Mouse (Mus musculus): ENCODE results near the gene Dusp18. TPM values are rescaled to one million over a fixed set of nuclear protein-coding genes. Genes with fewer than 3 reads are reported as not detected.

Gene Dusp18
- polyA plus RNA-seq, 1 experiment: 2.4 TPM

- H3K36me3 ChIP-seq (ENCODE audit: control insufficient read depth, insufficient read depth, low read length): no peaks in the 10 kb centered on the region
- WGBS: 78% methylated on average over 19 of the region's 19 CpGs
- H3K4me1 ChIP-seq (replicated peaks; ENCODE audit: control insufficient read depth, insufficient read depth, low read length): peaks cover 6% of the 10 kb centered on the region; the same call in 1 of the 2 replicates
- DNase-seq: no peak
- H3K27me3 ChIP-seq (ENCODE audit: control insufficient read depth, insufficient read depth, low read length): no peaks in the 10 kb centered on the region
- H3K4me3 ChIP-seq (ENCODE audit: control insufficient read depth, insufficient read depth, low read length): no peak overlapping the region
- H3K27ac ChIP-seq (ENCODE audit: control insufficient read depth, insufficient read depth, low read length): no peak overlapping the region
- TF ChIP-seq POLR2A (IDR thresholded peaks at IDR 0.05; ENCODE audit: control insufficient read depth, extremely low read depth, insufficient read depth, low read length, poor library complexity) (no peak), CTCF (IDR thresholded peaks at IDR 0.05; ENCODE audit: borderline replicate concordance, control insufficient read depth, extremely low read depth, insufficient read depth, low read length, poor library complexity) (no peak)
Observed at GRCm38 (mm10) chr11:3862661-3863453, 32.2 kb upstream of the Dusp18 start.

GRCm38 (mm10) chr11:3863454-3864112 lies 31.5 kb upstream of the Dusp18 start, which contains the start of gene Osbp2:
Gene Osbp2 (minus strand): TSS chr11:3863903.
- Histone ChIP-seq H3K4me1 (replicated peaks; ENCODE audit: control insufficient read depth, insufficient read depth, low read length) (peaks cover 6% of the 10 kb centered on the region; the same call in 1 of the 2 replicates), H3K27me3 (ENCODE audit: control insufficient read depth, insufficient read depth, low read length) (no peaks in the 10 kb centered on the region), H3K4me3 (ENCODE audit: control insufficient read depth, insufficient read depth, low read length) (peak within 1 kb of the TSS; percentile 45), H3K36me3 (ENCODE audit: control insufficient read depth, insufficient read depth, low read length) (no peaks in the 10 kb centered on the region), H3K27ac (ENCODE audit: control insufficient read depth, insufficient read depth, low read length) (no peak within 1 kb of the TSS)
- WGBS: 6% methylated on average over 51 of the region's 58 CpGs
- no peak for TF ChIP-seq CTCF (IDR thresholded peaks at IDR 0.05; ENCODE audit: borderline replicate concordance, control insufficient read depth, extremely low read depth, insufficient read depth, low read length, poor library complexity)
- TF ChIP-seq POLR2A (IDR thresholded peaks at IDR 0.05; ENCODE audit: control insufficient read depth, extremely low read depth, insufficient read depth, low read length, poor library complexity): no peak
- DNase-seq: peak; percentile 55

- WGBS: 25% methylated on average over 6 of the region's 6 CpGs
- no peak overlapping the region for H3K4me3 ChIP-seq (ENCODE audit: control insufficient read depth, insufficient read depth, low read length)
- TF ChIP-seq POLR2A (IDR thresholded peaks at IDR 0.05; ENCODE audit: control insufficient read depth, extremely low read depth, insufficient read depth, low read length, poor library complexity) (no peak), CTCF (IDR thresholded peaks at IDR 0.05; ENCODE audit: borderline replicate concordance, control insufficient read depth, extremely low read depth, insufficient read depth, low read length, poor library complexity) (no peak)
- no peaks in the 10 kb centered on the region for H3K36me3 ChIP-seq (ENCODE audit: control insufficient read depth, insufficient read depth, low read length)
- no peak overlapping the region for H3K27ac ChIP-seq (ENCODE audit: control insufficient read depth, insufficient read depth, low read length)
- H3K27me3 ChIP-seq (ENCODE audit: control insufficient read depth, insufficient read depth, low read length): no peaks in the 10 kb centered on the region
- peaks cover 6% of the 10 kb centered on the region; the same call in 1 of the 2 replicates for H3K4me1 ChIP-seq (replicated peaks; ENCODE audit: control insufficient read depth, insufficient read depth, low read length)
- DNase-seq: no peak
Observed at GRCm38 (mm10) chr11:3864343-3864742, 30.7 kb upstream of the Dusp18 start.

- H3K36me3 ChIP-seq (ENCODE audit: control insufficient read depth, insufficient read depth, low read length): no peaks in the 10 kb centered on the region
- WGBS: 86% methylated on average over 6 of the region's 6 CpGs
- H3K4me3 ChIP-seq (ENCODE audit: control insufficient read depth, insufficient read depth, low read length): no peak overlapping the region
- H3K27me3 ChIP-seq (ENCODE audit: control insufficient read depth, insufficient read depth, low read length): no peaks in the 10 kb centered on the region
- TF ChIP-seq POLR2A (IDR thresholded peaks at IDR 0.05; ENCODE audit: control insufficient read depth, extremely low read depth, insufficient read depth, low read length, poor library complexity) (no peak), CTCF (IDR thresholded peaks at IDR 0.05; ENCODE audit: borderline replicate concordance, control insufficient read depth, extremely low read depth, insufficient read depth, low read length, poor library complexity) (no peak)
- H3K27ac ChIP-seq (ENCODE audit: control insufficient read depth, insufficient read depth, low read length): no peak overlapping the region
- H3K4me1 ChIP-seq (replicated peaks; ENCODE audit: control insufficient read depth, insufficient read depth, low read length): peaks cover 10% of the 10 kb centered on the region; the same call in 1 of the 2 replicates
- DNase-seq: no peak
Observed at GRCm38 (mm10) chr11:3876419-3876818, 18.6 kb upstream of the Dusp18 start.

GRCm38 (mm10) chr11:3878660-3879059 lies 16.4 kb upstream of the Dusp18 start:
- Histone ChIP-seq H3K4me3 (ENCODE audit: control insufficient read depth, insufficient read depth, low read length) (no peak overlapping the region), H3K36me3 (ENCODE audit: control insufficient read depth, insufficient read depth, low read length) (no peaks in the 10 kb centered on the region), H3K4me1 (replicated peaks; ENCODE audit: control insufficient read depth, insufficient read depth, low read length) (peaks cover 10% of the 10 kb centered on the region; the same call in 1 of the 2 replicates), H3K27ac (ENCODE audit: control insufficient read depth, insufficient read depth, low read length) (no peak overlapping the region), H3K27me3 (ENCODE audit: control insufficient read depth, insufficient read depth, low read length) (no peaks in the 10 kb centered on the region)
- WGBS: 49% methylated on average over 7 of the region's 7 CpGs
- no peak for TF ChIP-seq POLR2A (IDR thresholded peaks at IDR 0.05; ENCODE audit: control insufficient read depth, extremely low read depth, insufficient read depth, low read length, poor library complexity)
- no peak for TF ChIP-seq CTCF (IDR thresholded peaks at IDR 0.05; ENCODE audit: borderline replicate concordance, control insufficient read depth, extremely low read depth, insufficient read depth, low read length, poor library complexity)
- no peak for DNase-seq

- Histone ChIP-seq H3K27ac (ENCODE audit: control insufficient read depth, insufficient read depth, low read length) (no peak overlapping the region), H3K27me3 (ENCODE audit: control insufficient read depth, insufficient read depth, low read length) (no peaks in the 10 kb centered on the region), H3K4me3 (ENCODE audit: control insufficient read depth, insufficient read depth, low read length) (no peak overlapping the region), H3K36me3 (ENCODE audit: control insufficient read depth, insufficient read depth, low read length) (no peaks in the 10 kb centered on the region), H3K4me1 (replicated peaks; ENCODE audit: control insufficient read depth, insufficient read depth, low read length) (peaks cover 10% of the 10 kb centered on the region; the same call in 1 of the 2 replicates)
- WGBS: 50% methylated on average over 2 of the region's 2 CpGs
- DNase-seq: peak; percentile 73
- TF ChIP-seq POLR2A (IDR thresholded peaks at IDR 0.05; ENCODE audit: control insufficient read depth, extremely low read depth, insufficient read depth, low read length, poor library complexity) (no peak), CTCF (IDR thresholded peaks at IDR 0.05; ENCODE audit: borderline replicate concordance, control insufficient read depth, extremely low read depth, insufficient read depth, low read length, poor library complexity) (no peak)
Observed at GRCm38 (mm10) chr11:3879836-3880235, 15.2 kb upstream of the Dusp18 start.

Measured in thymus, adult 2 months (tissue).